Mouse (Mus musculus) mesoderm, embryonic 11.5 days (tissue): ENCODE measurements around the gene Prorsd1.

Source experiments
- DNase-seq: peaks from one replicate; pipeline ENCODE4 v3.0.0-alpha.2; 2012; ENCODE audit warnings: low read depth, low spot score

Prorsd1 gene

DNA sequence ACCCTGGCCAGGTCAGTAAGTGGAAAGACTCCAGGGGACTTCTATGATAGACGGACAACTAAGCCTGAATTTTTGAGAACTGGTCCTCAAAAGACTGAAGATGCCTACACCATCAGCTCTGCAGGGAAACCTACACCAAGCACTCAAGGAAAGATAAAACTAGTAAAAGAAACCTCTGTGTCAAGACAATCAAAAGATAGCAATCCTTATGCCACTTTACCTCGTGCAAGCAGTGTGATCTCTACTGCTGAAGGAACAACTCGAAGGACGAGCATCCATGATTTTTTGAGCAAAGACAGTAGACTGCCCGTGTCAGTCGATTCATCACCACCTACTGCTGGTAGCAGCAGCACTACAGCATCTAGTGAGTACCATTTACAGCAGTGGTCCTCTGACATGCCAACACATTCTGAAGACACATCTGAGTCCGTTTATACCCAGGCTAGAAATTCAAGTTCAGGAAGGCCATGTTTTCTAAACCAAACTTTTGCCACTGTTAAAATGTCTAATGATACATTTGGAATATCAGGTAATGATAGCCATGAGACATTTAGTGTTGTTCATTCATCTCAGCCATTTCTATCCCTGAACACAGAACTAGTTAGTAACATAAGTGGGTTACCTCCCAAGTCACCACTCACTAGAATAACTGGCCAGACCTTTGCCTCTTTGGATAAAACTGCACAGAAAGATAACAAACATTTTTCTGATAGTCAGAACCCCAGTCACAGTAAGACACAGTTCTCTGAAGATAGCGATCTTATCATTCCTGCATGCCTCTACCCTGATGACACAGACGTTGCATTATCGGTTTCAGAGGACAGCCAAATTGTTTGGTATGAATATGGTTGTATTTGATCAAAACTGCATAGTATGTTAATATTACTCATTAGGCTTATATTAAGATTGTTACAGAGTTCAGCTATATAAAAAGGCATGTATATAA, 10.6 kb downstream of the Prorsd1 start:
- DNase-seq, result no peak

DNA sequence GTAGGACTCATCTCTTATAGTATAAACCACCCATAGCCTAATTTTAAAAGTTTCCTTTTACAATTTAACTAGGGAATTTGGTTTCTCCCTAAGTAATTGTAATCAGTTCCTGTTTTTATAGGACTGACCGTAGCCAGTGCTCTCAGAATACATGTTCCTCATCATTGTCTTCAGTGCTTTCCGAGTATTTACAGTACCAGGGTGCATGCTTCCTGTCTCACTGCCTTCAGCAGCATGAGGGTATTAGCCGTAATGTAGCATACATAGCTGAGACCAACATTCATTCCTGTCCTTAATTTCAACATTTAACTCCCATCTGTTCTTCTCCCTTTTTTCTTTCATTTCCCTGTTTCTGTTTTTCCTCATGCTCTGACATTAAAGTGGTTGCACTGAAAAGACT, 17.9 kb downstream of the Prorsd1 start:
- DNase-seq, result no peak

DNA sequence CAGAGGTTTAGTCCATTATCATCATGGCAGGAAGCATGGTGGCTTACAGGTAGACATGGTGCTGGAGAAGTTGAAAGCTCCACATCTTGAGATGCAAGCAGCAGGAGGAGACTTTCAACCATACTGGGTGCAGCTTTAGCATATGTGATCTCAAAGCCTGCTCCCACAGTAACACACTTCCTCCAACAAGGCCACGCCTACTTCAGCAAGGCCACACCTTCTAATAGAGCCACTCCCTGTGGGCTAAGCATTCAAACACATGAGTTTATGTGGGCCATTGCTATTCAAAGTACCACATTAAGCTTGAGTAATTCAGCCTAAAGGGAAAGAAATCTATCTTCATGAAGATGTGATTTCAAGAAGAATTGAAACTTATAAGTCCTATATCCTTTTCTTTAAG, 21.7 kb downstream of the Prorsd1 start:
- no peak for DNase-seq

DNA sequence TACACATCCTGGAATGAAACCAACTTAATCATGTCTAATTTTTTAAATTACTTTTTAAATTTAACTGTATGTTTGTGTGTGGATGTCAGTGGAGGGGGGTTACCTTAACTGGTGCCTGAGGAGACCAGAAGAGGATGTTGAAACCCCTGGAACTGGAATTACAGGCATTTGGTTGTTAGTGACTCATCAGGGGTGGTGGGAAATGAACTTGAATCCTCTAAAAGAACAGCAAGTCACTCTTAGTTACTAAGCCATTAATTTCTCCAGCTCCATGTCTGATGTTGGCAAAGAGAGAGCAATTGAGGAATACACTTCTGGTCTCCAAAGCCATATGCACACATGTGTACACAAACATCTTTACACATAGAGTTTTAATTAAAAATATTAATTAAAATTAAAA, 40.2 kb downstream of the Prorsd1 start:
- DNase-seq, result peak; percentile 0
